Mouse (Mus musculus): ENCODE results near the gene Lim2. TPM values are rescaled to one million over a fixed set of nuclear protein-coding genes. Genes with fewer than 3 reads are reported as not detected.
A peak's percentile ranks its signal among the peaks of the same experiment; 100 is the strongest.

Lim2 gene
- polyA plus RNA-seq, 1 experiment from 2014 or later: not detected

DNA sequence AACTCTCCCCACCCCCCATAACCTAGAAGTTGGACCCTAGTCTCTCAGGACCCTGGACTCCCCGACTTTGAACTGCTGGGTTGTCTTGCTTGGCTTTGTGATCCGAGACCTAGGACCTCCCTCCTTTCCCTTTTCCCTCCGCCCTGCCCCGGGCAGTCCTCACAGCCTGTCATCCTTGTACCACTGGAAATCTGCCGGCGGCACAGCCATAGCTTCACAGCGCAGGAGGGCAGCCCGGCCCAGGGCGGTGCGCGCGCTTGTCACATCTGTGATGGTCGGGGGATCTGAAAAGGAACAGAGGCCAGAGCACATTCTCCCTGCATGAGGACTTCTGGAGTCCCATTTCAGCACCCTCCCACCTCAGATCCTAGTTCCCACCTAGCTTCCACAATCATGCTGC, 48.9 kb downstream of the Lim2 start:
- no peak overlapping the region for H3K9ac ChIP-seq (ENCODE audit: low read length)
- WGBS: 4% methylated on average over 13 of the region's 13 CpGs
- no peak overlapping the region for H3K27ac ChIP-seq (replicated peaks in 1 of 2; ENCODE audit: control insufficient read depth in 1 of 2, insufficient read depth in 1 of 2, low read depth in 2 of 2, low read length in 2 of 2)
- no peak overlapping the region for H3K4me3 ChIP-seq (ENCODE audit: control insufficient read depth in 1 of 2, insufficient read depth in 1 of 2, low read depth in 1 of 2, low read length in 2 of 2)
- no peaks in the 10 kb centered on the region for H3K9me3 ChIP-seq (ENCODE audit: control insufficient read depth, low read length)
- no peak for ATAC-seq (ENCODE audit: insufficient number of reproducible peaks, insufficient read depth, low FRiP score, low read depth)
- no peak overlapping the region; the same call in 1 of the 2 replicates for H3K4me2 ChIP-seq (ENCODE audit: low read length)
- H3K27me3 ChIP-seq (ENCODE audit: control insufficient read depth, insufficient read depth, low read length): peaks cover 47% of the 10 kb centered on the region
- H3K36me3 ChIP-seq (ENCODE audit: control insufficient read depth, insufficient read depth, low read length): no peaks in the 10 kb centered on the region
- H3K4me1 ChIP-seq (ENCODE audit: control insufficient read depth in 2 of 2, insufficient read depth in 2 of 2, low read length in 2 of 2): no peaks in the 10 kb centered on the region

- H3K27ac ChIP-seq (replicated peaks in 1 of 2; ENCODE audit: control insufficient read depth in 1 of 2, insufficient read depth in 1 of 2, low read depth in 2 of 2, low read length in 2 of 2): no peak overlapping the region
- no peak overlapping the region for H3K4me2 ChIP-seq (ENCODE audit: low read length)
- no peak overlapping the region for H3K9ac ChIP-seq (ENCODE audit: low read length)
- WGBS: 65% methylated on average over 3 of the region's 3 CpGs
- ATAC-seq (ENCODE audit: insufficient number of reproducible peaks, insufficient read depth, low FRiP score, low read depth): no peak
- peaks cover 2 to 4% of the 10 kb centered on the region in 2 experiments; a peak in 2 of 4 replicates for H3K4me1 ChIP-seq (ENCODE audit: control insufficient read depth in 2 of 2, insufficient read depth in 2 of 2, low read length in 2 of 2)
- H3K27me3 ChIP-seq (ENCODE audit: control insufficient read depth, insufficient read depth, low read length): peaks cover 29% of the 10 kb centered on the region
- no peaks in the 10 kb centered on the region for H3K36me3 ChIP-seq (ENCODE audit: control insufficient read depth, insufficient read depth, low read length)
- no peak overlapping the region for H3K4me3 ChIP-seq (ENCODE audit: control insufficient read depth in 1 of 2, insufficient read depth in 1 of 2, low read depth in 1 of 2, low read length in 2 of 2)
- no peaks in the 10 kb centered on the region for H3K9me3 ChIP-seq (ENCODE audit: control insufficient read depth, low read length)
Measured at GRCm38 (mm10) chr7:43481191-43481590, 53.7 kb downstream of the Lim2 start.

DNA sequence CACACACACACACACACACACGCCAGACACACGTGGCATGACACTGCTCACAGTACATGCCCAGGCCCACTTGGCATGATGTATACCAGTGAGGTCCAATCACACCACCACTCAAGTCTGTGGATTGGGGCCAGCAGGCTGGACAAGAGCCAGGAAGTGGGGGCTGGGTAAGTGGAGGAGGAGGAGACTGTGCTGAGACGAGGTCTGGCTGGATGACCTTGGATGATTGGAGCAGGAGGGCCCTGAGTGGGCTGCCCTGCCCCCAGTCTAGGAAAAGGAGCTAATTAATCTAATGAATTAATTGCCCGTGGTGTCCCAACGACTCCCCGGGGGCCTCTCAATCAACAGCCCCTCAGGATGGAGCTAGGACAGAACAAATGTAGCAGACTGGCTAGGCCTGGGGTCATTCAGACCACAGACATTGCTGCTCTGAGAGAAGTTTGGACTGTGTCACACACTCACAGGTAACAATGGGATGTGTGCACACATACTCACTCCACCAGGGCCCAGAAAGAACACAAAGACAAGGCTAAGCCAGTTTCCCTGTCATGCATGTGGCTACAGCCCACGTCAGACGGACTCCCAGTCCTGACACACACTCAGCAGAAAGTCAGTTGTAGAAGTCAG, 54.7 kb downstream of the Lim2 start:
- Histone ChIP-seq H3K27me3 (ENCODE audit: control insufficient read depth, insufficient read depth, low read length) (peaks cover 19% of the 10 kb centered on the region), H3K9me3 (ENCODE audit: control insufficient read depth, low read length) (no peaks in the 10 kb centered on the region), H3K9ac (ENCODE audit: low read length) (no peak overlapping the region), H3K4me1 (ENCODE audit: control insufficient read depth in 2 of 2, insufficient read depth in 2 of 2, low read length in 2 of 2) (peaks cover 2 to 4% of the 10 kb centered on the region in 2 experiments; a peak in 2 of 4 replicates), H3K4me2 (ENCODE audit: low read length) (no peak overlapping the region), H3K36me3 (ENCODE audit: control insufficient read depth, insufficient read depth, low read length) (no peaks in the 10 kb centered on the region), H3K27ac (replicated peaks in 1 of 2; ENCODE audit: control insufficient read depth in 1 of 2, insufficient read depth in 1 of 2, low read depth in 2 of 2, low read length in 2 of 2) (no peak overlapping the region), H3K4me3 (ENCODE audit: control insufficient read depth in 1 of 2, insufficient read depth in 1 of 2, low read depth in 1 of 2, low read length in 2 of 2) (no peak overlapping the region)
- ATAC-seq (ENCODE audit: insufficient number of reproducible peaks, insufficient read depth, low FRiP score, low read depth): no peak
- 58% methylated on average over 8 of the region's 8 CpGs for WGBS

DNA sequence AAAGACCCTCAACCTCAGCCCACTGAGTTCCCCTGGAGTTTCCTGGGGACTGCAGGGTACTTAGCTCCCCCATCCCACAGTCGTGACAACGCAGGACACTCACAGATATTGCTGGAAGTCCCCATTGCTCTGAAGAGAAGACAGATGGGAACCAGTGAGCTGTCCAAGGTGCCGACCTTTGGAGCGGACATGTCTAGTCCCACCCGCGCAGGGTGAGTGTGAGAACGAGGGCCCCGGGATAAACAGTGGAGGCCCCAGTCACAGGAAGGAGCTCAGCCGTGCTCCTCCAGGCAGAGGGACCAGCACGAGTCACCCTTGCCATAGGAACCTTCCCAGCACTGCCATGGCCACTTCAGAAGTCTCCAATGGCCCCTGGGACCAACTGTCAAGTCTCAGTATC, 55.8 kb downstream of the Lim2 start:
- Histone ChIP-seq H3K4me2 (ENCODE audit: low read length) (no peak overlapping the region), H3K9ac (ENCODE audit: low read length) (no peak overlapping the region), H3K9me3 (ENCODE audit: control insufficient read depth, low read length) (no peaks in the 10 kb centered on the region), H3K36me3 (ENCODE audit: control insufficient read depth, insufficient read depth, low read length) (no peaks in the 10 kb centered on the region), H3K4me3 (ENCODE audit: control insufficient read depth in 1 of 2, insufficient read depth in 1 of 2, low read depth in 1 of 2, low read length in 2 of 2) (no peak overlapping the region), H3K27me3 (ENCODE audit: control insufficient read depth, insufficient read depth, low read length) (peaks cover 9% of the 10 kb centered on the region), H3K27ac (replicated peaks in 1 of 2; ENCODE audit: control insufficient read depth in 1 of 2, insufficient read depth in 1 of 2, low read depth in 2 of 2, low read length in 2 of 2) (no peak overlapping the region), H3K4me1 (ENCODE audit: control insufficient read depth in 2 of 2, insufficient read depth in 2 of 2, low read length in 2 of 2) (peaks cover 2 to 4% of the 10 kb centered on the region in 2 experiments; a peak in 2 of 4 replicates)
- ATAC-seq (ENCODE audit: insufficient number of reproducible peaks, insufficient read depth, low FRiP score, low read depth): no peak
- 5% methylated on average over 10 of the region's 10 CpGs for WGBS

Small RNA genes lying within 50 kb of the gene (microRNA-seq; reads per million reads assigned to microRNA genes)
- 3.9 reads per million, percentile 11 among the genes with 10 or more reads in this experiment for gene Mir7051

Other genes with a start within 250 kb of the Lim2 start
- gene Zfp715, start 114.4 kb upstream of the Lim2 start, polyA plus RNA-seq (2014; fragmentation: Nextera tagmentation; extraction: Ambion mirVana): 12.9 and 13.3 TPM in 2 replicates
- 0.12 and 0.20 TPM in 2 replicates for gene Siglecf, start 76.3 kb upstream of the Lim2 start, polyA plus RNA-seq (2014; fragmentation: Nextera tagmentation; extraction: Ambion mirVana)
- gene Siglecg, start 19.5 kb upstream of the Lim2 start, polyA plus RNA-seq (2014; fragmentation: Nextera tagmentation; extraction: Ambion mirVana): 0.08 TPM in 1 of 2 replicates, not detected in the other
- gene Nkg7, start 9.4 kb downstream of the Lim2 start, polyA plus RNA-seq (2014; fragmentation: Nextera tagmentation; extraction: Ambion mirVana): 0.30 TPM in 1 of 2 replicates, not detected in the other
- gene Cldnd2, start 13.1 kb downstream of the Lim2 start, polyA plus RNA-seq (2014; fragmentation: Nextera tagmentation; extraction: Ambion mirVana): not detected in 2 replicates
- 703 and 738 TPM in 2 replicates for gene Etfb, start 16.4 kb downstream of the Lim2 start, polyA plus RNA-seq (2014; fragmentation: Nextera tagmentation; extraction: Ambion mirVana)
- not detected in 2 replicates for gene Gm45233, start 16.5 kb downstream of the Lim2 start, polyA plus RNA-seq (2014; fragmentation: Nextera tagmentation; extraction: Ambion mirVana)
- gene Vsig10l, start 35.5 kb downstream of the Lim2 start, polyA plus RNA-seq (2014; fragmentation: Nextera tagmentation; extraction: Ambion mirVana): 2.2 and 2.7 TPM in 2 replicates
- 0.07 and 0.09 TPM in 2 replicates for gene Iglon5, start 62.4 kb downstream of the Lim2 start, polyA plus RNA-seq (2014; fragmentation: Nextera tagmentation; extraction: Ambion mirVana)
- not detected in 2 replicates for gene 4931406B18Rik, start 78.3 kb downstream of the Lim2 start, polyA plus RNA-seq (2014; fragmentation: Nextera tagmentation; extraction: Ambion mirVana)
- gene Cd33, start 116.8 kb downstream of the Lim2 start, polyA plus RNA-seq (2014; fragmentation: Nextera tagmentation; extraction: Ambion mirVana): 1.1 TPM in 2 replicates
- 1.3 TPM in 2 replicates for gene Zfp658, start 134.6 kb downstream of the Lim2 start, polyA plus RNA-seq (2014; fragmentation: Nextera tagmentation; extraction: Ambion mirVana)
- 7.8 and 7.9 TPM in 2 replicates for gene Zfp719, start 151.9 kb downstream of the Lim2 start, polyA plus RNA-seq (2014; fragmentation: Nextera tagmentation; extraction: Ambion mirVana)
- not detected in 2 replicates for gene Zfp819, start 179.5 kb downstream of the Lim2 start, polyA plus RNA-seq (2014; fragmentation: Nextera tagmentation; extraction: Ambion mirVana)
- gene Ceacam18, start 207.0 kb downstream of the Lim2 start, polyA plus RNA-seq (2014; fragmentation: Nextera tagmentation; extraction: Ambion mirVana): not detected in 2 replicates
- gene Siglece, start 232.5 kb downstream of the Lim2 start, polyA plus RNA-seq (2014; fragmentation: Nextera tagmentation; extraction: Ambion mirVana): 0.31 and 0.49 TPM in 2 replicates
- gene Ctu1, start 244.3 kb downstream of the Lim2 start, polyA plus RNA-seq (2014; fragmentation: Nextera tagmentation; extraction: Ambion mirVana): 3.4 and 4.9 TPM in 2 replicates

Data from heart, embryonic 14.5 days (tissue).